Mouse (Mus musculus) hindbrain, embryonic 15.5 days (tissue): ENCODE measurements around the gene Aftph. TPM values are rescaled to one million over a fixed set of nuclear protein-coding genes. Genes with fewer than 3 reads are reported as not detected.
A peak's percentile ranks its signal among the peaks of the same experiment; 100 is the strongest.
"Not testable (repeated sequence)": the region's sequence is repeated elsewhere in the genome, so short reads cannot be mapped to it uniquely, and the experiment has no call there.

Experiments
- ATAC-seq: fragments of 200-750 bp; cut with Nextera tagmentation; 2 replicates; pipeline ENCODE4 v1.8.0; 2017; ENCODE audit warnings: low read depth, moderate number of reproducible peaks, moderate TSS enrichment; ENCODE audit not compliant: low FRiP score
- H3K27ac ChIP-seq: fragments of 300-500 bp; sonication (generic); replicated peaks from 2 replicates; pipeline ENCODE4 v1.5.1; 2015; ENCODE audit warnings: mild to moderate bottlenecking, inconsistent platforms
- H3K27me3 ChIP-seq: fragments of 300-500 bp; sonication (generic); 2 replicates; pipeline ENCODE4 v1.6.1; 2015; ENCODE audit warnings: control low read depth, inconsistent platforms
- H3K36me3 ChIP-seq: fragments of 300-500 bp; sonication (generic); 2 replicates; pipeline ENCODE4 v1.6.1; 2015; ENCODE audit warnings: control low read depth, inconsistent platforms
- H3K4me1 ChIP-seq: fragments of 300-500 bp; sonication (generic); replicated peaks from 2 replicates; pipeline ENCODE4 v1.6.1; 2015; ENCODE audit warnings: control low read depth, inconsistent platforms
- H3K4me2 ChIP-seq: fragments of 300-500 bp; sonication (generic); 2 replicates; pipeline ENCODE4 v1.6.1; 2015; ENCODE audit warnings: moderate library complexity, mild to moderate bottlenecking, inconsistent platforms
- H3K4me3 ChIP-seq: fragments of 300-500 bp; sonication (generic); 2 replicates; pipeline ENCODE4 v1.5.1; 2015; ENCODE audit warnings: mild to moderate bottlenecking, inconsistent platforms
- H3K9ac ChIP-seq: fragments of 300-500 bp; sonication (generic); 2 replicates; pipeline ENCODE4 v1.6.1; 2015; ENCODE audit warnings: inconsistent platforms
- H3K9me3 ChIP-seq: fragments of 300-500 bp; sonication (generic); 2 replicates; pipeline ENCODE4 v1.6.1; 2016; ENCODE audit warnings: control low read depth, inconsistent platforms
- WGBS: fragments of 180-500 bp; shearing (Covaris S2); methylation state at CpG from one replicate; pipeline ENCODE4 v1.1.7; 2015; 5-methylcytosine and 5-hydroxymethylcytosine counted together
- polyA plus RNA-seq: library from polyadenylated mRNA; unstranded; fragments of >200 nt; fragmentation: Nextera tagmentation; extraction: Ambion mirVana; gene quantifications from 2 replicates; pipeline ENCODE4 v1.2.1, GENCODE M21; 2015

The Aftph gene
- polyA plus RNA-seq, 1 experiment from 2014 or later, result 32.1 TPM

DNA sequence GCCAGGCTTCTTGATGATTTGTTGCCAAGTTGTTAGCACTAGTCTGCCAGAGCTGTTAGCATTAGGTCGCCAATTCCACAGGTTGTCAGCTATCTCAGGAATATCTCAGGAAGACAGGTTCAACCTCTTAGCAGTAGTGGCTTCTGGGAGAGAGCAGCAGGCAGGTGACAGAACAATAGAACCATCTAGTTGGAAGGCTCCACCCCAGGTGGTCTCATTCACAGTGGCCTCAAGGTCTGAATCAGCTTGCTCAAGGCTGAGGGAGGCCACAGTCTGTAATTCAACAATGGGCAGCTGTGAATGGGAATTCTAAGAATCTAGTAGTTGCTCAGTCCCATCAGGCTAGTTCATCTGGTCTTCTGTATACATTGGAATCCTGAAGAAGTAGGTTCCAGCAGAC lies 31.3 kb upstream of the Aftph start:
- H3K27me3 ChIP-seq, result no peaks in the 10 kb centered on the region
- ATAC-seq, result no peak
- H3K36me3 ChIP-seq, result no peaks in the 10 kb centered on the region
- WGBS, result 81% methylated on average over 1 of the region's 1 CpGs
- no peak overlapping the region for H3K4me2 ChIP-seq
- no peaks in the 10 kb centered on the region for H3K9me3 ChIP-seq
- no peak overlapping the region for H3K27ac ChIP-seq
- H3K4me3 ChIP-seq, result no peak overlapping the region
- H3K4me1 ChIP-seq, result no peaks in the 10 kb centered on the region
- H3K9ac ChIP-seq, result no peak overlapping the region

- H3K9ac ChIP-seq, H3K4me1 ChIP-seq, H3K4me3 ChIP-seq, H3K9me3 ChIP-seq, H3K27ac ChIP-seq, H3K4me2 ChIP-seq, H3K27me3 ChIP-seq, ATAC-seq, H3K36me3 ChIP-seq: not testable (repeated sequence)
- 79% methylated on average over 9 of the region's 9 CpGs for WGBS
Measured at GRCm38 (mm10) chr11:20771827-20772226, 30.4 kb upstream of the Aftph start.

DNA sequence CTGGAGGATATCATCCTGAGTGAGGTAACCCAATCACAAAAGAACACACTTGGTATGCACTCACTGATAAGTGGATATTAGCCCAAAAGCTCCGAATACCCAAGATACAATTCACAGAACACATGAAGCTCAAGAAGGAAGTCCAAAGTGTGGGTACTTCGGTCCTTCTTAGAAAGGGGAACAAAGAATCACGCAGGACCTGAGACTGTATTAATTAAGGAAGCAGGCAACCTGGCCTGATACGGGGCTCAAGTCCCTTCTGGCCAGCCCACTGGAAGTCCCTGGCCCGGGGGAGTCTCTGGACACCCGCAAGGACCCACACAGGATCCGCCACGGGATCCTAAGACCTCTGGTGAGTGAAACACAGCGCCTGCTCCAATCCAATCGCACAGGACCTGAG lies 20.6 kb upstream of the Aftph start:
- ATAC-seq, H3K36me3 ChIP-seq, H3K27me3 ChIP-seq, H3K27ac ChIP-seq, H3K4me3 ChIP-seq, H3K4me1 ChIP-seq, H3K9me3 ChIP-seq, H3K9ac ChIP-seq, H3K4me2 ChIP-seq: not testable (repeated sequence)
- 94% methylated on average over 10 of the region's 10 CpGs for WGBS

GRCm38 (mm10) chr11:20750573-20750972 lies 9.2 kb upstream of the Aftph start:
- Histone ChIP-seq H3K27ac (no peak overlapping the region), H3K9ac (no peak overlapping the region), H3K4me3 (no peak overlapping the region), H3K4me1 (no peaks in the 10 kb centered on the region), H3K4me2 (no peak overlapping the region), H3K9me3 (no peaks in the 10 kb centered on the region), H3K27me3 (no peaks in the 10 kb centered on the region), H3K36me3 (no peaks in the 10 kb centered on the region)
- 79% methylated on average over 2 of the region's 2 CpGs for WGBS
- ATAC-seq, result no peak

DNA sequence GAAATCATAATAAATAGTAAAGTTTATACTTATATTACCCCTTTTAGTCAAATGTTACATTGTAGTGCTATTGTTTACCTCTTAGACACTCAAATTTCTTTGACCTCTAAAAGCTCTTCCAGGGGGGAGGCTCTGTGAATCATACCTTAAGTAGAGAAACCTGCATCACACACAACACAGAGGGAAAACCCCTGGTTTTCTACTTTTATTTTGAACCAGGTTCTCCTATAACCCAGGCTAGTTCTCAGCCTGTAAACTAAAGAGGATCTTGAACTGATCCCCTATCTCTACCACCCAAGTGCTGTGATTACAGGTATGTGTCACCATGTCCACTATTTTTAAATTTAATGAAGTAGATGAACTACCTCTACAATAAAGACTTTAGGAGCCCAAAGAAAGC lies 2.0 kb upstream of the Aftph start:
- ATAC-seq, result no peak
- no peaks in the 10 kb centered on the region for H3K27me3 ChIP-seq
- no peak overlapping the region for H3K9ac ChIP-seq
- no peaks in the 10 kb centered on the region for H3K9me3 ChIP-seq
- no peak overlapping the region for H3K27ac ChIP-seq
- H3K36me3 ChIP-seq, result no peaks in the 10 kb centered on the region
- peaks cover 8% of the 10 kb centered on the region; the same call in 1 of the 2 replicates for H3K4me1 ChIP-seq
- H3K4me3 ChIP-seq, result no peak overlapping the region
- no peak overlapping the region for H3K4me2 ChIP-seq

DNA sequence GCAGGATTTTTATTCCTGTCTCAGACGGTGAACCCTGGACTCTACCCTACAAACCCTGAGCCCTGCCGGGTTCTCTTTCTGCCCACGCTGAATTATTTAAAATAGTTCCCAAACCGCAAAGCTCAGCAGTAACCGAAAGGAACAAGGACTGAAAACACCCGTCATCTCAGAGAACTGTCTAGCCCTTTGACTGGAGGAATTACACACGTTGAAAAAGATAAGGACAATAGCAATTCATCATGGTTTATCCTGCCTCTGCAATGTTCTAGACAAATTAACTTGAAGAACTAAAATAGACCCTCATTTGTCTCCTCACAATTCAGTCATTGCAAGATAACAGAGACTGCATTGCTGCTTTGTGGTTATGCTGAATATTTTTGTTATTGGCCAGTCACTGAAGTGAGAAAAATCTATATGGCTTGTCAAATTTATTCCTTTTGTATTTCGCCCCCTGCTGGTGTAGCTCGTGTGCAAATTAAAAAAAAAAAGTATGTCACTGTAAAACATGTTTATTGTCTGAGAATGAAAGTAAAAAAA lies 1.0 kb upstream of the Aftph start:
- WGBS, result under 1% methylated on average over 9 of the region's 9 CpGs
- no peaks in the 10 kb centered on the region for H3K36me3 ChIP-seq
- peak overlapping the region; percentile 62 for H3K4me2 ChIP-seq
- H3K4me1 ChIP-seq, result peaks cover 8% of the 10 kb centered on the region; the same call in 1 of the 2 replicates
- ATAC-seq, result no peak
- no peaks in the 10 kb centered on the region for H3K27me3 ChIP-seq
- peak overlapping the region; percentile 99 for H3K4me3 ChIP-seq
- H3K9me3 ChIP-seq, result no peaks in the 10 kb centered on the region
- peak overlapping the region; percentile 96 for H3K27ac ChIP-seq
- H3K9ac ChIP-seq, result peak overlapping the region; percentile 96

DNA sequence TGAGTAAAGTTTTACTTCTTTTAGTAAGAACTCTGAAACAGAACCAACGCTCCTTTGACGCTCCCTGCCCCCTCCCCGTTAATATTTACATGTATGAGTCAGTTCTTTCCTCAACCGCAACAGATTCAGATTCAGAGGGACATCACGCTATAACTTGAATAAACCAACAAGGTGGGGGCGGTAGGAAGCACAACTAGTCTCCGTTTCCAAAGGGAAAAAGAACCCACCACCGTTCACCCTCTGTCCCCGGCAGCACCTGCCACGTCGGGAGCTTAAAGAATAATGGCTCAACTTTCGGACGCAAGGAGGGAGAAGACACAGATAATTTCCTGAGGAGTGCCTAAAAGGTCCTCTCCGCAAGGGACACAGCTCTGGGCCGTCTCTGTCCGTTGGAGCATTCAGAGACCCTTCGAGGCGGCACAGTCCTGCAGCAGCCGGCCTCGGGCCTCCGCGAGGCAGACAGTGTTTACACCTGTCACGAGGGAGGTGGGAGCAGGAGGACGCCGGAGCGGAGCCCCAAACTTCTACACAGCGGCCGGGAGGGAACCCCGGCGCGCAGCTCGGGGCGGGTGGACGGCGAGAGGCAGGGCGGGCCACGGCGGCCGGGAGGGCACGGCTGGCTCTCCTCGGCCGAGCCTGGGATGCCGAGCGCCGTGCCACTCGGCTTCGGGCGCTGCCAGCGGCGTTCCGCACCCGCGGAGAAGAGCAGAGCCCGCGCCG lies 748 bp downstream of the Aftph start:
- ATAC-seq, result peak; percentile 52
- Histone ChIP-seq H3K36me3 (no peaks in the 10 kb centered on the region), H3K27me3 (no peaks in the 10 kb centered on the region), H3K27ac (peak overlapping the region; percentile 96), H3K4me3 (peak overlapping the region; percentile 99), H3K9ac (peak overlapping the region; percentile 96), H3K4me2 (peak overlapping the region; percentile 62), H3K9me3 (no peaks in the 10 kb centered on the region), H3K4me1 (peaks cover 8% of the 10 kb centered on the region; the same call in 1 of the 2 replicates)
- WGBS, result under 1% methylated on average over 56 of the region's 56 CpGs

- H3K27me3 ChIP-seq, result no peaks in the 10 kb centered on the region
- H3K9me3 ChIP-seq, result no peaks in the 10 kb centered on the region
- no peaks in the 10 kb centered on the region for H3K36me3 ChIP-seq
- no peak for ATAC-seq
- no peak overlapping the region for H3K9ac ChIP-seq
- peaks cover 18% of the 10 kb centered on the region for H3K4me1 ChIP-seq
- 0 out of 2 replicates have a peak overlapping the region, but pooled peaks have one; percentile 57 for H3K27ac ChIP-seq
- H3K4me3 ChIP-seq, result no peak overlapping the region
- 74% methylated on average over 3 of the region's 3 CpGs for WGBS
- no peak overlapping the region for H3K4me2 ChIP-seq
Measured at GRCm38 (mm10) chr11:20734066-20734465, 7.3 kb downstream of the Aftph start.

GRCm38 (mm10) chr11:20733486-20734030 lies 7.8 kb downstream of the Aftph start:
- Histone ChIP-seq H3K9me3 (no peaks in the 10 kb centered on the region), H3K36me3 (no peaks in the 10 kb centered on the region), H3K9ac (no peak overlapping the region), H3K27ac (0 out of 2 replicates have a peak overlapping the region, but pooled peaks have one; percentile 57), H3K27me3 (no peaks in the 10 kb centered on the region), H3K4me1 (peaks cover 15% of the 10 kb centered on the region), H3K4me3 (no peak overlapping the region), H3K4me2 (no peak overlapping the region)
- 46% methylated on average over 3 of the region's 3 CpGs for WGBS
- ATAC-seq, result no peak

- no peak overlapping the region for H3K27ac ChIP-seq
Measured at GRCm38 (mm10) chr11:20729403-20729802, 12.0 kb downstream of the Aftph start.

GRCm38 (mm10) chr11:20728044-20728443 lies 13.3 kb downstream of the Aftph start:
- Histone ChIP-seq H3K4me1 (no peaks in the 10 kb centered on the region; the same call in 1 of the 2 replicates), H3K4me3 (no peak overlapping the region), H3K36me3 (peaks cover 17% of the 10 kb centered on the region), H3K27me3 (no peaks in the 10 kb centered on the region), H3K4me2 (no peak overlapping the region), H3K9ac (no peak overlapping the region), H3K27ac (no peak overlapping the region), H3K9me3 (no peaks in the 10 kb centered on the region)
- ATAC-seq, result no peak
- WGBS, result 93% methylated on average over 2 of the region's 2 CpGs

More at GRCm38 (mm10) chr11:20729403-20729802, 12.0 kb downstream of the Aftph start:
- H3K9me3 ChIP-seq, result no peaks in the 10 kb centered on the region
- 88% methylated on average over 1 of the region's 1 CpGs for WGBS
- H3K4me3 ChIP-seq, result no peak overlapping the region
- no peak for ATAC-seq
- H3K4me1 ChIP-seq, result peaks cover 11% of the 10 kb centered on the region
- H3K9ac ChIP-seq, result no peak overlapping the region
- no peak overlapping the region for H3K4me2 ChIP-seq
- H3K36me3 ChIP-seq, result peaks cover 17% of the 10 kb centered on the region
- H3K27me3 ChIP-seq, result no peaks in the 10 kb centered on the region

- H3K36me3 ChIP-seq, result peaks cover 20% of the 10 kb centered on the region
- no peaks in the 10 kb centered on the region for H3K27me3 ChIP-seq
- no peaks in the 10 kb centered on the region for H3K9me3 ChIP-seq
- ATAC-seq, result no peak
- H3K4me3 ChIP-seq, result no peak overlapping the region
- H3K9ac ChIP-seq, result no peak overlapping the region
- no peak overlapping the region for H3K4me2 ChIP-seq
- whole genome bisulfite sequencing, result 92% methylated on average over 5 of the region's 5 CpGs
- no peaks in the 10 kb centered on the region; the same call in 1 of the 2 replicates for H3K4me1 ChIP-seq
- no peak overlapping the region for H3K27ac ChIP-seq
Measured at GRCm38 (mm10) chr11:20723572-20723971, 17.8 kb downstream of the Aftph start.
